Mouse (Mus musculus) urinary bladder, postnatal 10 days (tissue): ENCODE data around the gene Samd10.

Experiments
- DNase-seq: peaks from one replicate; pipeline ENCODE4 v3.0.0; 2022; ENCODE audit warnings: low spot score

Samd10 gene

DNA sequence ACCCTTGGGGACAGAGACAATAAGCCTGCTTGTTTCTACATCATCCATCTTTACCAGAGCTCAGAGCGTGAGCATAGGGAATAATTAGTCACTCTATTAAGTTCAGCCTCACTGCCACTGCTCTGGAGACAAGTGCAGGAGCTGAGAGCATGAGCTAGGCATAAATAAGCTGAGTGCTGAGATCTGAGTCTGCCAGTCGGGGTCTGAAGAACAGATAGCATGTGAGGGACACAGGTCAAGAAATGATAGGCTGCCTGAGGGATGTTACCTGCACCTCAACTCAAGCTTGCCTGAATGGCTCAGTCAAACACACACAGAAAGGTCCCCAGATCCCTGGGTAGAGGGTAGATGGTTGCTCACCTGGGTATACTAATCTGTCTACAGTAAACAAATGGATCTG is 21.9 kb downstream of the Samd10 start:
- DNase-seq = no peak

GRCm38 (mm10) chr2:181576613-181577012 is 22.4 kb downstream of the Samd10 start:
- DNase-seq = no peak

- no peak for DNase-seq
These were observed 24.0 kb downstream of the Samd10 start for GRCm38 (mm10) chr2:181574921-181575545.

GRCm38 (mm10) chr2:181573961-181574360 is 25.1 kb downstream of the Samd10 start:
- no peak for DNase-seq

GRCm38 (mm10) chr2:181572921-181573920 is 25.8 kb downstream of the Samd10 start:
- no peak for DNase-seq

GRCm38 (mm10) chr2:181571941-181572670 is 26.9 kb downstream of the Samd10 start:
- no peak for DNase-seq

DNA sequence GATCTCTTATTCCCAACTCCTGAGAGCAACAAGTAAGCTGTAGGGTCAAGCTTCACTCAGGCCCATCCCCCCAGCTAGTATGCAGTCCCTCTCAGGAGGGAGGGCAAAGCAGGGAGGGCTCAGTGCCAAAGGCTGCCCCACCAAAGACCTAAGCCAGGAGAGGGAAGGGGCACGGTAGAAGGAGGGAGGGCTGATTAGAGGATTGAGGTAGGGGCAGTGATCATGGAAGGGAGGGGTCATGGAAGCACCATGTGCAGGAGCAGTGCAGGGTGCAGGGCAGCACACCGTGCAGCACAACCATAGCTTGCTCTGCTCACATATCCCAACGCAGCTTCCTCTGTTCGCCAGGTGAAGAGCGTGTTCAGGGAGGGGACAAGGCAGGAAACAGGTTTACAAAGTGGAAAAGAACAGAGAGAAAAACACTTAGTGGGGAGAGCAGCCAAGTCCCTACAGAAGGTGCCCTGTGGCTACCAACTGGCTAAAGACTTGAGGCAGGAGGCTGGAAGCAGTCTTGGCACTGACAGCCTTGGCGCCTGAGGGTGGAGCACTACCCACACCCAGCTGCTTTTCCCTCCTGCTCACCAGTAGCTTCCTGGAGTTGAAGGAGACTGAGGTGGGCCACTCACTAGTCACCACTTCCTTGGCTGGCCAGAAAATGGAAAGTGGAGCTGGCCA is 28.0 kb downstream of the Samd10 start:
- no peak for DNase-seq

DNA sequence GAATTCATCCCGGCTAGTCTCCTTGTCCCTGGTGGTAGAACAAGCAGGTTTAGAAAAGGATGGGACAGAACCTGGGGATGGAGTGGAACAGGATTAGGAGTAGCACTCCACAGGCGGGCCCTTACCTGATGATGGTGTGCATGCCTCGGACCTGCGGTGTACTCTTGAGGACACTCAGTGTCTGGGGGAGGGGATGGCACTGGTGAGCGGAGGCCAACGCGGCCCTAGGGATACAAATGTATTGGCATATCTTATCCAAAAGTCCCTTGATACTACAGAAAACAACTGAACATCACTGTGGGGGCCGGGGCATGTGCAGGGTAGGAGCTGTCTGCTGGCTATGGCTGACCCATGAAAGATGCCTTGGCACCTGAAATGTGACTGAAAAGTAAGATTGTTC is 28.6 kb downstream of the Samd10 start:
- DNase-seq = no peak

- no peak for DNase-seq
These were observed 29.2 kb downstream of the Samd10 start for GRCm38 (mm10) chr2:181569856-181570255.

DNA sequence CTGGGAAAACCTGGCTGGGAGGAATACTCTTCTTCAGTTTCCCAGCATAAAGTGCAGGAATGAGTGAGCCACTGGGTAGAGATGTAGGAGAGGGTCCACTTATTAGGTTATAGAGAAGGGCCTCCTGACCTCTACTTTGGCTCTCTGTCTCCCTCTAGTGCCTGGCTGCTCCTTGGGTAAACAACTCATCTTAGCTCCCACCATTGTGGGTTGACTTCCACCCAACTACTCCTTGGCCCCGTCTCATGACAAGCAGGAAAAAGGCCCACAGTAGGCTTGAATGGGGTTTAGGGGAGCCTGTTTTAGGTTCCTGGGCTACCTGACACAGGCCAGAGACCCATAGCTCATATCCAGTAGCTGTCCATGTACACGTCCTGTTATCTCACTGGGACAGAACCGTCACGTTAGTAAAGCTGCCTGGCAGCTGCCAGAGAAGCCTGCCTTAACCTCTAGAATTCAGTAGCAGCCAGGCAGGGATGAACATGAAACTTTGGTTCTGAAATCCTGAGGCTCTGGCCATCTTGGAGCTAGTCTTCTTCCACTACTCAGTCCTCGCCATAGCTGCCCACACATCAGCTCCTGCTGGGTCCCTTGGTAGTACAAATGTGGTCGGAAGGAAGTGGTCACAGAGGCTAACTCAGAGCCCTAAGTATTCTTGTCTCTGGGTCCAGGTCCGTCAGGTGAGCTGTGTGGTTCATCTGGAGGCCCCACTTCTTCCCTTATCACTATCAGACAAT is 30.6 kb downstream of the Samd10 start:
- no peak for DNase-seq

- no peak for DNase-seq
These were observed 31.7 kb downstream of the Samd10 start for GRCm38 (mm10) chr2:181567338-181567737.

DNA sequence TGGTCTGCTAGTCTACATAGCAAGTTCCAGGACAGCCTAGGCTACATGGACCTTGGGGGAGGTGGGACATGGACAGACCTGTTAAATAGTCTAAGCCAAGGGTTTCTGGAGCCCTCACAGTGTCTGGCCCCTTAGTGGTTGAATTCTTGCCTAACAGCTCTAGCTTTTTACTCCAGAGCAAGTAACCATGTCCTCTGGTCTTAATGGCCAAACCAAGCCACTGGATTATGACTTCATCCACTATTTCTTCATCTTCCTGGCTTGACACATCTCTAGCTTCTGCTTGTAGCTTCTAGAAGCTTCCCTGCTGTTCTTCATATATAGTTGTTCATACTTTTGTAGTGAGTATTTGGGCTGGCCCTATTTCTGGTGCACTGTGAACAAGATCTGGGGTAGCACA is 45.2 kb downstream of the Samd10 start:
- no peak for DNase-seq

GRCm38 (mm10) chr2:181550233-181550632 is 48.8 kb downstream of the Samd10 start:
- DNase-seq = no peak

GRCm38 (mm10) chr2:181548682-181549081 is 50.3 kb downstream of the Samd10 start:
- no peak for DNase-seq

GRCm38 (mm10) chr2:181548227-181548626 is 50.8 kb downstream of the Samd10 start:
- no peak for DNase-seq

- DNase-seq = no peak
These were observed 52.9 kb downstream of the Samd10 start for GRCm38 (mm10) chr2:181546142-181546541.
